Mouse (Mus musculus) spleen, postnatal 4 days (tissue): ENCODE measurements at regions not wholly inside any gene's neighbourhood (a gene's known extent, or its start where the extent isn't known, plus 50 kb on each side); places are given as distances from the start of the nearest gene placed in this dataset.

Experiments used
- DNase-seq, 2 experiments: peaks; one replicate each; pipeline ENCODE4 v3.0.0; 2022; ENCODE audit warnings: low spot score in 2 of 2

DNA sequence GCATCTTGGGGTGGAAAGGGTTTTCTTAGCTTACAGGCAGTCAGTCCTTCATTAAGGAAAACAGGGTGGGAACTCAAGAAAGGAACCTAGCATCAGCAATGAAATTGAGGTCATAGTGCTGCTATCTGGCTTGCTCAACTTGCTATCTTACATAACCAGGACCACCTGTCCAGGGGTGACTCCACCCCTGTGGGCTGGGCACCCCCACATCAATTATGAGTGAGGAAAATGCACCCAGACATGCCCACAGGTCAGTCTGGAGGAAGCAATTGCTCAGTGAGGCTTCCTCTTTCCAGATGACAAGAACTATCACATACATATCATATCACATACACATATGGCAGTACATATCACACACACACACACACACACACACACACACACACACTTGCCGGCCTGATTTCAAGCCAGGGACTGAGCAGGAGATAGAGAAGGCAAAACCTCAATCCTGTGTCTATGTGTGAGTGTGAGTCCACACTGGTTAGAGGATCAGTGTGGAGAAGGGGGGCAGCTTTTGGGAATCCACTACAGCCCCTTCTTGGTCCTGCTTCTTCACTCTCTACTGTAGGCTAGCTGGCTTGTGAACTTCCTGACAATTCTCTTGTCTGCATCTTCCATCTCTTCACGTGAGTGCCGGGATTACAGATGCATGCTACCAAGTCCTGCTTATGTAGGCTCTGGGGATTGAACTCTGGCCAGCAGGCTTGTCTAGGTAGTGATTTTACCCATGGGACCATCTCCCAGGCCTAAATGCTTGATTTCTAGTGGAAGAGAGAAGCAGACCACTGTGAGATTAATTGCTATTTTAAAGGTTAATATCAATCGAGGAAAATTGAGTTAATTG lies 96.4 kb upstream of the Pgrmc2 start:
- peak; percentile 42 to 60 for DNase-seq

DNA sequence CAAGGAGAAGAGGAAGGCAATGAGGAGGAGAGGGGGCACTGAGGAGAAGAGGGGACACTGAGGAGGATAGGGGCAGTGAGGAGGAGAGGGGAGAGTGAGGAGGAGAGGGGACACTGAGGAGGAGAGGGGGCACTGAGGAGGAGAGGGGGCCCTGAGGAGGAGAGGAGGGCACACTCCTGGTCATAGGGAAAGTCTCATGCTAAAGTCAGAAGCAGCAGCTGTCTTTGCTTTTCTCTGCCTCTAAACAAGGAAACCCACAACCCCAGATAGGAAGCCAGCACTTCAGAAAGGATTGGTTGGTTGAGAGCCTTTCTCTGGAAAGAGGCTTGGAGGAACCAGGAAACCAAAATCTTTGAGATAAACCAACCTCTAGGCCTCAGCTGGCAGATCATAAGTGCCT lies 94.3 kb upstream of the Pgrmc2 start:
- peak in 1 of 2 experiments; percentile 49 for DNase-seq

DNA sequence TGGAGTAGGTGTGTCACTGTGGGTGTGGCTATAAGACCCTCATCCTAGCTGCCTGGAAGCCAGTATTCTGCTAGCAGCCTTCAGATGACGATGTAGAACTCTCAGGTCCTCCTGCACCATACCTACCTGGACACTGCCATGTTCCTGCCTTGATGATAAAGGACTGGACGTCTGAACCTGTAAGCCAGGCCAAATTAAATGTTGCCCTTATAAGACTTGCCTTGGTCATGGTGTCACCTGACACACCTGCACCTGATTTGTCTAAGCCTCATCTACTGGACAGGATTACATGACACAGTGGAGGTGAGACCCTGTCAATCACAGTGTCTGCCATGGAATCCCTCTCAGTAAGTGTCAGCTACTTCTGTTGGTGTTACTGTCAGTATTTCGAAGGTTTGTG lies 92.5 kb upstream of the Pgrmc2 start:
- DNase-seq, result peak in 1 of 2 experiments; percentile 38

DNA sequence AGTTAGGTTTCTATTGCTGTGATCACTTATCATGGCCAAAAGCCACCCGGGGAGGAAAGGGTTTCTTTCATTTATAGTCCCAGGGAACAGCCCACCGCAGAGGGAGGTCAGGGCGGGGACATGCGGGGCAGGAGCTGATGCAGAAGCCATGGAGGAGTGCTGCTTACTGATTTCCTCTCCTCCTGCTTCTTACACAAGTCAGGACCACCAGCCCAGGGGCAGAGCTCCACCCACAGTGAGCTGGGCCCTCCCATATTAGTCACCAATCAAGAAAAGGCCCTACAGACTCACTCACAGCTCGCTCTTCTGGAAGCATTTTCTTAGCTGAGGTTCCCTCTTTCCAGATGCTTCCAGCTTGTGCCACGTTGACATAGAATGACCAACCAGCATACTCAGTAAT lies 90.7 kb upstream of the Pgrmc2 start:
- DNase-seq, result peak in 1 of 2 experiments; percentile 47

DNA sequence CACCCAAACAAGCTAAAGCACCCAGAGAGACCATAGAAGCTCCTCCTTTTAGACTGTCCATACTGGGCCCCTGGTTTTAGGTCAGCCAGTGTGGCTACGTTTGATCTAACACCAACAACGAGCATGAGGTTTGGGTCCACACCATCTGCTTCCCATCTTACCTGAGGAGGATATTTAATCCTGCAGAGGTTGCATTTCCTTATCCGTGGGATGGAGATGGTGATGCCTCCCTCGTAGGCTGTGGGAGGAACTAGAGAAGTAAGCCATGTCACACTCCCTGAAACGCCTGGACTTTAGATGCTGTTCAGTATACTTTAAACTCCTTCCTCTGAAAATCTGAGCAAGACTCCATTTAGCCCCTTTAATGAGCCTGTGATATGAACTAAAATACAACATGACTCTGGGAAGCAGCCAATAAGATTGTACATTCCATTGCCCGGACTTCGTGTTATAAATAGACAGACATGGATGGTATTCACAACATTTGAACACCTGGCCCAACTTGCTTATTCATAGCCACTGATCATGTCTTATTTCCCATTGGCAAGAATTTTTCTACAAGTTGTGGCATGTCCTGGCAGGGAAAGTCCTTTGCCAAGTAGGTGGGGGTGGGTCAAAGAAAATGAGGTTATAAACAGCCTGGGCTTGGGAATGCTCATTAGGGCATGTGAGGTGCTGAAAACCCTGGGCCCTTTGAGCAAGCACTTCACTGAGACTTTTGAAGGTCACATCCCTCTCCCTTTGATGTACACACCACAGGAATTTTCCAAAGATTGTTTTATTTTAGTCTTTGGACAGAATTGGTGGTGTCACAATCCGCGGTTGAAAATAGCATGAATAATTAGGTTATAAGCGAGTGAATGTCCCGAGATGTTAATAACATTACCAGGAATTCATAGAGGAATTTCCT lies 89.7 kb upstream of the Pgrmc2 start:
- DNase-seq, result peak in 1 of 2 experiments; percentile 46

DNA sequence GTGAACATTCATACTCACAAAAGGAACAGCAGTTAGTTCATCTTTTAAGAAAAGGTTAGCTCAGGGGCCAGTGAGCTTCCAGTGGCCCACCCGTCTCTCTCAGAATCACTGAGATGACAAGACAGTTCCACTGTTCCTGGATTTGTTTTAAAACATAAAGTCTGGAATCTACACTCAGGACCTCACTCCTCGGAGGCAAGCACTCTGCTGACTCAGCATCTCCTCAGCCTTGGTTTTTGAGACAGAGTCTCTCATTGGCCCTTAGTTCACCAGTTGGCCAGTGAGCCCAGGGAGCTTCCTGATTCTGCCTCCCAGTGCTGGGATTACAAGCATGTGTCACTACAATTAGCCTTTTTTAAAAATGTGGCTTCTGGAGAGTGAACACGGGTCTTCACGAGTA lies 88.9 kb upstream of the Pgrmc2 start:
- peak in 1 of 2 experiments; percentile 60 for DNase-seq

DNA sequence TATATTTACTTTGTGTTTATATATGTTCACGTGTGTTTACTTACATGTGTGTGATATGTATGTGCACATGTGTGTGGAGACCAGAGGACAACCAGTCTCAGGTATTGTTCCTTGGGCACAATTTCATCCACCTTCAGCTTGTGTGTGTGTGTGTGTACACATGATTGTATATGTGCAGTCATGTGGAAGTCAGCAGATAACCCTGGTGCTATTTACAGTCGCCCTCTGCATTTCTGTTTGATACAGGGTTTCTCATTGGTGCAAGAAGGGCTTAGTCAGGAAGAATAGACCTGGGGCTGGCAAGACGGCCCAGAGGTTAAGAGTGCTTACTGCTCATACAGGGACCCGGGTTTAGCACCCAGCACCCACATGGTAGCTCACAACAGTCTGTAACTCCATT lies 88.5 kb upstream of the Pgrmc2 start:
- peak in 1 of 2 experiments; percentile 56 for DNase-seq

DNA sequence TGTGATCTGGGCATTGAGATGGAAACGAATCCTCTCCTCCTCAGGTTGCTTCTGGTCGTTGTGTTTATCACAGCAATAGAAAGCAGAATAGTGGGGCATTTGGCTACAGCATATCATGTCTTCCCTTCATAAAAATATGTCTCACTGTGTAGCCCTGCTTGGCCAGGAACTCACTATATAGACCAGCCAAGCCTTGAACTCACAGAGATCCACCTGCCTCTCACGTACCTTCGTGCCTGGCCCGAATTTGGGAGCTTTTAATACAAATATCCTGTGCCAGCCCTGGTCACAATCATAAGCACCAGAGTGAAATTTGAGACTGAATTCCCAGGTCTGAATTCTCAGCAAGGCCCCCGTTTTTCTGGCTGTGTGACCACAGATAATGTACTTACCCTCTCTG lies 87.7 kb upstream of the Pgrmc2 start:
- peak in 1 of 2 experiments; percentile 58 for DNase-seq

DNA sequence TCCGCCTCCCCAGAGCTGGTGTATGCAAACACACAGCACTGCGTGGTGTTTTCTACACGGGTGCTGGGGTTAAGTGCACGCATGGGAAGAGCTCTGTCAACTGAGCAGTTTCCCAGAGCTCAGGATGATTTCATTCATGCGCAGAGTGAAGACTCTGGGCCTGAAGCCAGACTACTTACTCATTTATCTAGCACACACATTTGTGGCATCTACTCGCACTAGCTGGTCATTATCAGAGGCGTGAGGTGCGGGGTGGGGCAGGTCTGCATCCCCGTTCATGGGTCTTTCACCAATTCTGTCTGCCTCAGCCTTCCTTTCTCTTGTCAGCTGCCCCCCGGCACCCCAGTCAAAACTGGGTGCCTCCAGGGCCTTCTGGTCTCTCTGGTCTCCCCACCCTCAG lies 86.6 kb upstream of the Pgrmc2 start:
- peak; percentile 78 to 81 for DNase-seq

DNA sequence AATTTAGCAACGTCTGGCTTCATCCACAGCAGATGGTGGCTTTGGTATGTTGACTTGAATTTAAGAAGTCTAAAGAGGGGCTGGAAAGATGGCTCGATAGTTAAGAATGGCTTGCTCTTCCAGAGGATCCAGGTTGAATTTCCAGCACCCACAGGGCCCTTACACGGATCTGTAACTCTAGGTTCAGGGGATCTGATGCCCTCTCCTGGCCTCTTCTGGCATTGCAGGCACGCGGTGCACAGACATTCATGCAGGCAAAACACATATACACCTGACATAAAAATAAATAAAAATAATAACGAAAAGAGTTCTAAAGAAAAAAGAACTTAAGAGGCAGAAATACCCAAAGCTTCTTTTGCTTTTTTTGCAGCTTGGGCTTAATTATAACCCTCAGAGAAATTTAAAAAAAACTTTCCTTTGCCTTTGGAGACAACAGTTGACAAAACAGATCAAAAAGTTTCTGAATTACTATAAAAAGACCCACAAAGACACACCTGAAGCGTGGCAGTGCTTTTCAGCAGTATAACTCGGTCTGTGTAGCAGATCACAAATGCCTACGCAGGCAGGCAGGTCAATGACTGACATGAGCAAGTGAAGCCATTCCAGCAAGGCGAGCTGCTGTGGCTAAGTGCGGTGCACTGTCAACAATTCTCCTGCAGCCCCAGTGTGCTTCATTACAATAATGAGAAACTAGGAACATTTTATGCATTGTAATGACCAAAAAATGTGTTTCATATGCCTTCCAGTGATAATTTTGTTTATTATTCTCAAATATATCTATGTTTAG lies 85.5 kb upstream of the Pgrmc2 start:
- peak in 1 of 2 experiments; percentile 67 for DNase-seq

DNA sequence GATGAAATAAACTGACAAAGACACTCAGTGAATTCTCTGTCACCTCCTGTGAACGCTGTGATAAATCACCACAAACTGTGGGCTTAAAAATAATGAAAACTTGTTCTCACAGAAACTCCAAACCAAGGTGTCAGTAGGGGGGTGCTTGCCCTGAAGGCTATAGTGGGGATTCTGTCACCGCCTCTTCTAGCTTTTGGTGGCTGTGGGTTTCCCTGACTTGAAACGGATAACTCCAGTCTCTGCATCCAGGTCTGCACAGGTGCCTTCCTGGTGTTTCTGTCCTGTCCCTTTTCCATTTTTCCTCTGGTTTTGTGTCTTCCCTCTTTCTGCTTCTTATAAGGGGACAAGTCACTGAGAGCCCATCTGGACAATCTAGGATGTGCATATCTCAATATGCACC lies 84.6 kb upstream of the Pgrmc2 start:
- peak in 1 of 2 experiments; percentile 44 for DNase-seq

DNA sequence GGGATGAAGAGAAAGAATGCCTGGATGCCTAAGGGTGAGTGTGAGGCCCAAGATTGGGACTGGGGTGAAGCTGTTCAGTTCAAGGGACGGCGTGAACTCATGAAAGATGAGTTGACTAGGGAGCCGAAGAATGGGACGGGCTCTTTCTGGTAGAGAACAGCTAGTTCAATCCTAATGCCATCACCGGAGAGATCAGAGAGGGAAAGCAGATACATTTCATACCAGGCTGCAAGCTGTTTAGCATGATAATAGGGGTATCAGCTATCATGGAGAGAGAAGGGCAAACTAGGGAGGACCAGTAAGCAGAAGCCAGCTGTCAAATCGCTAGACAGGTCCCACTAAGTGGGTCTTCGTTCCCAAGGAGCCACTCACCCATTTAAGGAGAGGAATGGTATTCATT lies 81.9 kb upstream of the Pgrmc2 start:
- peak in 1 of 2 experiments; percentile 52 for DNase-seq

DNA sequence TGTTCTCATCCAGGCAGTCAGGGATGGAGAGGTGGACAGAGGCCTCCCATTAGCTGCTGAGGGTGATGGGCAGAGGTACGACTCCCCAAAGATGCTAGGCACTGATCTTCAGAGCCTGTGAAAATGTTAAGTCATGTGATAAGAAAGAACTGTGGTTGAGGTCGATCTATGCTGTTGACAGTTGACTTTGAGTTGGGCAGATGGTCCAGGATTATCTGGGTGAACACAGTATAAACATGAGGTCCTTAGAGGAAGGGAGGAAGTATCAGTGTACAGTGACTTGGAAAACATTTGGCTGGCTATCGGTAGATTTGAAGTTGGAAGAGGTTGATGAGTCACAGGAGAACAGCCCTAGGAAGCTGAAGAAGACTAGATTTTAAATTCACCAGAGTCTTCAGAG lies 80.9 kb upstream of the Pgrmc2 start:
- no peak for DNase-seq

DNA sequence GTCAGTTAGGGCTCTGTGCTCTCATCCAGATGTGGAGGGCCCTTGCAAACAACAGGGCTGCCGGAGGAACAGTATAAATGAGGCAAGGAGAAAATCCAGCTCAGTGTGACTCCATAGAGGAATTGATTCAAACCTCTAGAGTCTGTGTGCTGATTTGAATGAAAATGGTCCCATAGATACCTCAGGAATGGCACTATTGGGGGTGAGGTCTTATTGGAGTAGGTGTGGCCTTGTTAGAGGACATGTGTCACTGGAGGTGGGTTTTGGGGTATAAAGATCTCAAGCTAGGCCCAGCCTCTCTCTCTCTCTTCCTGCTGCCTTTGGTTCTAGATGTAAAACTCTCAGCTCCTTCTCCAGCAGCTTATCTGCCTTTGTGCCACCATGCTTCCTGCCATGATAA lies 79.7 kb upstream of the Pgrmc2 start:
- no peak for DNase-seq

DNA sequence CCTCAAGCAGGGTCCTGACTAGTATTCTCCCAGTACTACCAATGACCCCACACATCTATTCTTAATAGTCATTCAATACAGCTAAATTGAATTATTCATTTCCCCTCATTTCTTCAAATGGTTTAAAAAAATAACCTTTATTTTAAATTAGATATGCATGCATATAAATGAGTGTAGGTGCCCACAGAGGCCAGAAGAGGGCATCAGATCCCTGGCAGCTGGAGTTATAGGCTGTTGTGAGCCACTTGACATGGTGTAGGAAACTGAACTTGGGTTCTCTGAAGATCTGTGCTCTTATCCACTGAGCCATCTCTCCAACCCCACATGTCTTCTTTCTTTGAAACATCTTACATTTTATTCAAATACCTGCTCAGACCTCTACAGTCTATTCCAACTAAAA lies 77.8 kb upstream of the Pgrmc2 start:
- DNase-seq, result peak in 1 of 2 experiments; percentile 42

DNA sequence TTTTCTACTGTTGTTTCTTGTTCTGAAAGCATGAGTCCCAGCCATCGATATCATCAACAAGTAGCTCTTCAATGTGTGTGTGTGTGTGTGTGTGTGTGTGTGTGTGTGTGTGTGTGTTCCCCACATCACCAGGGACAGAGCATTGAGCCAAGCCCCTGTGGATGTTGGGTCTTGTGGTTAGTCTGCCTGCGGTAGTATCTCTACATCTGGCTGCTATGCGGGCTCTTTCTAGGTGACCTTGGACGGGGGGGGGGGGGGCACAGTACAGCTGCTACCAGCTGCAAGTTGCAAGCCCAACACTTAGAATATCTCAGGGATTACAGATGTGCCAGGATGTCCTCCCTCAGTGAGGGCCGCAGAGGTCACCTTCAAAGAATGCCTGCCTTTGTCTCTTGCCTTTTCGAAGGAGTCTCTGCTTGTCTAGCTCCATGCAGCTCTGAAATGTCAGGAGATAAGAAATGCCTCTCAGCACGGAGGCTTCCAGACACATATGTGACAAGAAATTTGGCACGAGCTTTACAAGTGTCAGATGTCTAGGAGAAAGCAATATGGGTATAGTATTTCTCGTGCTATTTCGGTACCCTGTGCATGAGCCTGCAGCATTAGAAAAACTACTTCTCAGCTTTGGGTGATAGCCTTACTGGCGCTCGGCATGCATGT lies 75.6 kb upstream of the Pgrmc2 start:
- DNase-seq, result peak in 1 of 2 experiments; percentile 46

DNA sequence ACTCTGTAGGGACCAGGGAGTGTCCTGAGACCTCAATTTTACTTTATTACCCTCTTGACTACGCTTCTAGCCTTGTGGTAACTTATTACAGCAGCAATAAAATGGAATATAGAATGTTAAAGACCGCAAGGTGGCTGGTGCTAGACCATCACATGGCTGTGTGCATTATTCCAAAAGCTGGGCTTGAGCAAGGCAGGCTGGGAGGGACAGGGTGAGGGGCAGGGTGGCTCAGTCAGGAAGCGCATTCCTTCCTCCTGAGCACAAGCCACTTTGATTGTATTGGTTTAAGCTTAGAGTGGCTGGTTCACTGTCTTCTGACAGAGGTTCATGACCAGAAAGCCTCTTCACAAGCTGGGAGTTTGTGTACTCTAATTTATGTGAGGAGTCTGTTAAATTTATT lies 74.6 kb upstream of the Pgrmc2 start:
- peak in 1 of 2 experiments; percentile 47 for DNase-seq

DNA sequence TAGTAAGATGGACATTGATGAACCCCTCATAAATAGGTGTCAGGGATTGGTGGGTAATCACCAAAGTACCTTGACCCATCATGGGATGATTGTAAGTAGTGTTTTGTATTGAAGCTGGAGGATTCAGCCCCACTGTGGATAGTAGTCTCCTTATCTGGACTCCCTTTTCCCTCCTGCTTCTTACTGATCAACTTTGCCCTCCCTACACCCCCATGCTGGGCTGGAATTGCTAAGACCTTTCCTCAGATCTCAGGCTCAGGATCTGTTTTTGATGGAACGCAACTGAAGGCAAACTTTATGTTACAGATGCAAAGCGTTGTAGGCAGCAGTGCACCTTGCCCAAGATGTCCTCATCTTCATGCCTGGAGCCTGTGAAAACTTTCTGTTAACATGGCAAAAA lies 73.7 kb upstream of the Pgrmc2 start:
- peak in 1 of 2 experiments; percentile 50 for DNase-seq

DNA sequence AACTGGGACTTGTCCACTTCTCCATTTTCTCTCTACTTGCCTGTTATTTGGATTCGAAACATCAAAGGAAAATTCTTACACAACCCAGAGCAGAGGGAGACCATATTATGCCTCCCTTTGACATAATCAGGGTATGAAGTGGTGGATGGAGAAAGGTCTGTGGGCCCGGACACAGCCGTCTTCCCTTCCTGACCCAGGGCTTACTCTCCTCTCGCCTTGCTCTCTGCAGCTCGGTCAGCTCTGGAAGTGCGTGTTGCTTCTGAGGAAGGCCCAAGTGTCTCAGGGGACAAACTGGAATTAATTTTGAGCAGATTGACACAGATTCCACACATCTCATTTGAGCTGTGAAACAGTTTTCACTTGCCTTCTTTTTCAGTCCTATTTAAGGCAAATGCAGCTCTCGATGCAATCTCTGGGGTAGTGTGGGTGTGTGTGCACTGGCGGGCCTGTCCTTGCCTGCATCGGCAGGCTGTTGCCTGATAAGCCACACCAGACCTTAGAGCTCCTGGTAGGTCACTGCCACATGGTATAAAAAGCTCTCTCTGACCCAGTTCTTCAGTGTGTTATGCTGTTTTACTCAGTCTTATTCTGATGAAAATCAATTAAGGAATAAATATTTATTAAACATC lies 72.4 kb upstream of the Pgrmc2 start:
- peak in 1 of 2 experiments; percentile 65 for DNase-seq

DNA sequence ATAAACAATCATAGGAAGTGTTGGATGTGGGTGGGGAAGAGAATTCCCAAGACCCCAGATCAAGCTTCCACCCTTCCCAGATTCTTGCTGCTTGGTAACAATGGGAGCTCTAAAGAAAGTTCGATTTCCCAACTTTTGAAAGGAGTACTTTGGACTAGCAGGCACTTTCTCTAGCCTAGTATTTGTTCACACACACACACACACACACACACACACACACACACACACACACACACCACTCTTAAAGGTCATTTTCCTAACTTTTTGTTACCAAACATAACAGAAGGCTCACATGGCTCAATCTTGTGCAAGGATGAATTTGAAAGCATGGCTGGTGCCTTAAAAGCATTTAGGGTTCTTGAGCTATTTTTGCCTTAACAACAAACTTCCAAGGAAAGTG lies 71.6 kb upstream of the Pgrmc2 start:
- no peak for DNase-seq

DNA sequence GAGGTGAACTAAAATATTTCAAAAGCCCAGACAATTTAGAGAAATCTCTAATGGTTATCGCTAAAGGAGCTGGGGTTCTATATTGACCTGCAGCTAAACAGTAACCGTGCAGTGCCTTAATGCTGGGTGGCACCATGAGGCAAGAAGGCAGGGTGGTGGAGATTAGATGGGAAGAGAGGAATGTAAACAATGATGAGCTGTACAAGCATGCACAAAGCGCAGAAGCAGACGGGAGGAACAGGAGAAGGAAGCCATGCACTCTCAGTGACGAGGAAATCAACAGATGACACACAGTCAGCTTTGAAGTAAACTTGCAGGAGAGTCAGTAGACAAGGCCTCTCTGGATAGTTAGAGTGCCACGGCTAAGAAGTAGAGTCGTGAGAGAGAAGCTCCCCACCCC lies 69.1 kb upstream of the Pgrmc2 start:
- DNase-seq, result no peak
